ENCODE assay signal across 8 mouse cellular contexts in genomic region chr7:4739041-4739543, GRCm38 (mm10). TPM values are rescaled to one million over a fixed set of nuclear protein-coding genes. Genes with fewer than 3 reads are reported as not detected.
DNase-seq lines count a peak whose midpoint lies in the region; ATAC-seq and TF ChIP-seq lines count a peak whose summit lies in the region.

No protein-coding gene starts in this region.

- peak overlapping the region; percentile 69 for H3K4me2 ChIP-seq in heart, embryonic 15.5 days
- H3K4me2 ChIP-seq in midbrain, embryonic 11.5 days = peak overlapping the region; percentile 59

- no peaks in the 10 kb centered on the region for H3K27me3 ChIP-seq in heart, embryonic 15.5 days
- H3K27me3 ChIP-seq in MEL (ENCODE audit: control insufficient read depth in 1 of 2, insufficient read depth in 2 of 2, low read length in 2 of 2) = no peaks in the 10 kb centered on the region
- no peaks in the 10 kb centered on the region for H3K27me3 ChIP-seq in hindbrain, embryonic 10.5 days (ENCODE audit: insufficient read depth, poor library complexity, severe bottlenecking)
- no peaks in the 10 kb centered on the region for H3K27me3 ChIP-seq in midbrain, embryonic 11.5 days (ENCODE audit: control insufficient read depth, insufficient read depth, low read length)

- no peaks in the 10 kb centered on the region for H3K9me3 ChIP-seq in heart, embryonic 15.5 days (replicated peaks)
- no peaks in the 10 kb centered on the region for H3K9me3 ChIP-seq in MEL (replicated peaks; ENCODE audit: insufficient read depth, low read length)
- H3K9me3 ChIP-seq in hindbrain, embryonic 10.5 days = no peaks in the 10 kb centered on the region
- no peaks in the 10 kb centered on the region for H3K9me3 ChIP-seq in midbrain, embryonic 11.5 days (ENCODE audit: control insufficient read depth, low read length)

- H3K79me2 ChIP-seq in MEL (ENCODE audit: control insufficient read depth, insufficient read depth, low read length, poor library complexity) = no peaks in the 10 kb centered on the region; the same call in 1 of the 2 replicates

- H3K9ac ChIP-seq in heart, embryonic 15.5 days = 0 out of 2 replicates have a peak overlapping the region, but pooled peaks have one; percentile 13
- H3K9ac ChIP-seq in MEL (ENCODE audit: control insufficient read depth, low read depth, low read length, poor library complexity, severe bottlenecking) = peak overlapping the region; percentile 50
- peak overlapping the region; percentile 54 for H3K9ac ChIP-seq in midbrain, embryonic 11.5 days (ENCODE audit: low read length)

- TF ChIP-seq RAD21 in MEL (IDR thresholded peaks at IDR 0.05; ENCODE audit: low read depth, low read length) = no peak

- TF ChIP-seq POLR2A in MEL (IDR thresholded peaks at IDR 0.05; ENCODE audit: control insufficient read depth in 1 of 2, insufficient read depth in 1 of 2, low read depth in 1 of 2, low read length in 2 of 2, poor library complexity in 1 of 2) = no peak

- no peak for TF ChIP-seq EP300 in MEL (IDR thresholded peaks at IDR 0.05; ENCODE audit: low read depth in 1 of 2, low read length in 2 of 2)

- TF ChIP-seq CTCF in MEL (IDR thresholded peaks at IDR 0.05 in 2 of 3, conservative IDR thresholded peaks at IDR 0.05 in 1 of 3; ENCODE audit: control insufficient read depth in 1 of 3, insufficient read depth in 1 of 3, low read depth in 2 of 3, low read length in 3 of 3, poor library complexity in 1 of 3, severe bottlenecking in 1 of 3) = no peak

- H3K27ac ChIP-seq in heart, embryonic 15.5 days = peak overlapping the region; percentile 73
- peak overlapping the region; percentile 12; the same call in 1 of the 2 replicates for H3K27ac ChIP-seq in MEL (ENCODE audit: control insufficient read depth, low read depth, low read length)
- peak overlapping the region; percentile 85 for H3K27ac ChIP-seq in hindbrain, embryonic 10.5 days
- H3K27ac ChIP-seq in midbrain, embryonic 11.5 days (ENCODE audit: low read depth, low read length) = peak overlapping the region; percentile 73

- no peak for DNase-seq in heart, adult 9 months (ENCODE audit: low spot score in 2 of 2)
- no peak for DNase-seq in MEL (ENCODE audit: low read depth, low spot score)
- no peak for DNase-seq in hindbrain, embryonic 10.5 days (ENCODE audit: low spot score)
- peak; percentile 92 for DNase-seq in midbrain, embryonic 11.5 days (ENCODE audit: low spot score, missing footprints)
- no peak for DNase-seq in right cerebral cortex, postnatal 4 days
- DNase-seq in left cerebral cortex, adult 18-20 months (ENCODE audit: low spot score in 2 of 2) = no peak

- peak overlapping the region; percentile 46 for H3K4me3 ChIP-seq in heart, embryonic 15.5 days
- peak overlapping the region; percentile 31 to 59 for H3K4me3 ChIP-seq in MEL (ENCODE audit: control insufficient read depth in 1 of 2, insufficient read depth in 1 of 2, low read depth in 2 of 2, low read length in 2 of 2)
- peak overlapping the region; percentile 79 for H3K4me3 ChIP-seq in hindbrain, embryonic 10.5 days
- peak overlapping the region; percentile 26 for H3K4me3 ChIP-seq in midbrain, embryonic 11.5 days (ENCODE audit: low read depth, low read length)

- peaks cover 28% of the 10 kb centered on the region for H3K4me1 ChIP-seq in heart, embryonic 15.5 days (replicated peaks)
- H3K4me1 ChIP-seq in MEL (ENCODE audit: control insufficient read depth in 1 of 2, insufficient read depth in 2 of 2, low read length in 2 of 2) = peaks cover 2 to 10% of the 10 kb centered on the region in 2 experiments
- H3K4me1 ChIP-seq in hindbrain, embryonic 10.5 days (replicated peaks) = peaks cover 39% of the 10 kb centered on the region
- H3K4me1 ChIP-seq in midbrain, embryonic 11.5 days (ENCODE audit: control insufficient read depth, insufficient read depth, low read length) = peaks cover 19% of the 10 kb centered on the region

- no peak for ATAC-seq in heart, embryonic 15.5 days (replicated peaks; ENCODE audit: insufficient number of reproducible peaks, insufficient read depth, low FRiP score, low read depth)
- no peak for ATAC-seq in midbrain, embryonic 11.5 days (ENCODE audit: low FRiP score)
- ATAC-seq in granulocyte monocyte progenitor cell, adult 5-6 weeks (replicated peaks; ENCODE audit: poor library complexity, severe bottlenecking) = no peak

- H3K36me3 ChIP-seq in heart, embryonic 15.5 days = no peaks in the 10 kb centered on the region; the same call in 1 of the 2 replicates
- H3K36me3 ChIP-seq in MEL (ENCODE audit: control insufficient read depth in 1 of 2, insufficient read depth in 2 of 2, low read length in 2 of 2) = peaks cover 0 to 4% of the 10 kb centered on the region in 2 experiments; a peak in 2 of 4 replicates
- H3K36me3 ChIP-seq in hindbrain, embryonic 10.5 days = peaks cover 23% of the 10 kb centered on the region
- H3K36me3 ChIP-seq in midbrain, embryonic 11.5 days (ENCODE audit: control insufficient read depth, insufficient read depth, low read length) = no peaks in the 10 kb centered on the region

- WGBS in heart, embryonic 15.5 days = 51% methylated on average over 10 of the region's 10 CpGs
- WGBS in hindbrain, embryonic 10.5 days = 45% methylated on average over 10 of the region's 10 CpGs
- 45% methylated on average over 10 of the region's 10 CpGs for WGBS in midbrain, embryonic 11.5 days

TF ChIP-seq in MEL, 35 proteins besides CTCF, POLR2A, EP300 and RAD21:
- 0 out of 2 replicates have a peak, but pooled peaks have one; percentile 25 for TF ChIP-seq NELFE (IDR thresholded peaks at IDR 0.05; ENCODE audit: low read depth, low read length)
- TF ChIP-seq ZMIZ1 (IDR thresholded peaks at IDR 0.05; ENCODE audit: low read depth, low read length) = no peak
- TF ChIP-seq CHD1 (IDR thresholded peaks at IDR 0.05; ENCODE audit: low read depth, low read length) = no peak

RNA-seq across cellular contexts. Expression of gene Kmt5c, which starts 0.8 kb away (rescaled TPM):
- 47.8 and 59.4 TPM in 2 replicates for polyA plus RNA-seq in heart, embryonic 15.5 days (2015; fragmentation: Nextera tagmentation; extraction: Ambion mirVana)
- 21.0 and 21.8 TPM in 2 replicates for total RNA-seq in MEL (2012; rRNA removed)
- 10 to 100 TPM in 1 of 2 experiments, not detected in 1; 60.2 TPM for polyA plus RNA-seq in MEL (2012; ENCODE audit: insufficient read depth in 1 of 2, insufficient read length in 2 of 2, low read depth in 1 of 2, low replicate concordance in 2 of 2, missing spikeins in 1 of 2)
- 94.8 and 106 TPM in 2 replicates for polyA plus RNA-seq in hindbrain, embryonic 10.5 days (2016; fragmentation: Nextera tagmentation; extraction: Ambion mirVana)
- polyA plus RNA-seq in midbrain, embryonic 11.5 days (2014; fragmentation: Nextera tagmentation; extraction: Ambion mirVana) = 65.4 and 71.5 TPM in 2 replicates
- 10 to 100 TPM; 19.0 to 25.2 TPM for total RNA-seq in left cerebral cortex, adult 18-20 months (2021)
- 62.7 and 107 TPM in 2 replicates for total RNA-seq in granulocyte monocyte progenitor cell, adult 5-6 weeks (2014; fragmentation: Nextera tagmentation)
- 58.5 and 74.7 TPM in 2 replicates for total RNA-seq in granulocyte monocyte progenitor cell, adult 5-6 weeks (2017)

RNA-seq across cellular contexts. Expression of gene Cox6b2, which starts 13.8 kb away (rescaled TPM):
- 34.9 and 35.6 TPM in 2 replicates for polyA plus RNA-seq in heart, embryonic 15.5 days (2015; fragmentation: Nextera tagmentation; extraction: Ambion mirVana)
- 4.6 and 8.7 TPM in 2 replicates for total RNA-seq in MEL (2012; rRNA removed)
- 10 to 100 TPM in 1 of 2 experiments, not detected in 1; 36.3 TPM for polyA plus RNA-seq in MEL (2012; ENCODE audit: insufficient read depth in 1 of 2, insufficient read length in 2 of 2, low read depth in 1 of 2, low replicate concordance in 2 of 2, missing spikeins in 1 of 2)
- polyA plus RNA-seq in hindbrain, embryonic 10.5 days (2016; fragmentation: Nextera tagmentation; extraction: Ambion mirVana) = 40.8 and 46.1 TPM in 2 replicates
- polyA plus RNA-seq in midbrain, embryonic 11.5 days (2014; fragmentation: Nextera tagmentation; extraction: Ambion mirVana) = 34.5 and 36.6 TPM in 2 replicates
- total RNA-seq in left cerebral cortex, adult 18-20 months (2021) = 1 to 10 TPM; 5.0 to 8.8 TPM
- 50.3 and 69.2 TPM in 2 replicates for total RNA-seq in granulocyte monocyte progenitor cell, adult 5-6 weeks (2014; fragmentation: Nextera tagmentation)
- 28.9 and 30.7 TPM in 2 replicates for total RNA-seq in granulocyte monocyte progenitor cell, adult 5-6 weeks (2017)

RNA-seq across cellular contexts. Expression of gene Tmem150b, which starts 14.0 kb away (rescaled TPM):
- polyA plus RNA-seq in heart, embryonic 15.5 days (2015; fragmentation: Nextera tagmentation; extraction: Ambion mirVana) = 0.11 TPM in 1 of 2 replicates, not detected in the other
- total RNA-seq in MEL (2012; rRNA removed) = 0.31 and 0.39 TPM in 2 replicates
- polyA plus RNA-seq in MEL (2012; ENCODE audit: insufficient read depth in 1 of 2, insufficient read length in 2 of 2, low read depth in 1 of 2, low replicate concordance in 2 of 2, missing spikeins in 1 of 2) = 1 to 10 TPM in 1 of 2 experiments, not detected in 1; 1.4 TPM
- 0.14 and 0.17 TPM in 2 replicates for polyA plus RNA-seq in hindbrain, embryonic 10.5 days (2016; fragmentation: Nextera tagmentation; extraction: Ambion mirVana)
- polyA plus RNA-seq in midbrain, embryonic 11.5 days (2014; fragmentation: Nextera tagmentation; extraction: Ambion mirVana) = not detected in 2 replicates
- not detected for total RNA-seq in left cerebral cortex, adult 18-20 months (2021)
- total RNA-seq in granulocyte monocyte progenitor cell, adult 5-6 weeks (2014; fragmentation: Nextera tagmentation) = 32.7 and 33.4 TPM in 2 replicates
- total RNA-seq in granulocyte monocyte progenitor cell, adult 5-6 weeks (2017) = 13.5 and 18.5 TPM in 2 replicates

RNA-seq across cellular contexts. Expression of gene Fam71e2, which starts 32.0 kb away (rescaled TPM):
- not detected in 2 replicates for polyA plus RNA-seq in heart, embryonic 15.5 days (2015; fragmentation: Nextera tagmentation; extraction: Ambion mirVana)
- not detected in 2 replicates for total RNA-seq in MEL (2012; rRNA removed)
- not detected for polyA plus RNA-seq in MEL (2012; ENCODE audit: insufficient read depth in 1 of 2, insufficient read length in 2 of 2, low read depth in 1 of 2, low replicate concordance in 2 of 2, missing spikeins in 1 of 2)
- polyA plus RNA-seq in hindbrain, embryonic 10.5 days (2016; fragmentation: Nextera tagmentation; extraction: Ambion mirVana) = not detected in 2 replicates
- polyA plus RNA-seq in midbrain, embryonic 11.5 days (2014; fragmentation: Nextera tagmentation; extraction: Ambion mirVana) = not detected in 2 replicates
- total RNA-seq in left cerebral cortex, adult 18-20 months (2021) = not detected
- total RNA-seq in granulocyte monocyte progenitor cell, adult 5-6 weeks (2014; fragmentation: Nextera tagmentation) = not detected in 2 replicates
- not detected in 2 replicates for total RNA-seq in granulocyte monocyte progenitor cell, adult 5-6 weeks (2017)

RNA-seq across cellular contexts. Expression of gene Il11, which starts 43.6 kb away (rescaled TPM):
- polyA plus RNA-seq in heart, embryonic 15.5 days (2015; fragmentation: Nextera tagmentation; extraction: Ambion mirVana) = 0.06 TPM in 1 of 2 replicates, not detected in the other
- total RNA-seq in MEL (2012; rRNA removed) = 0.12 TPM in 1 of 2 replicates, not detected in the other
- polyA plus RNA-seq in MEL (2012; ENCODE audit: insufficient read depth in 1 of 2, insufficient read length in 2 of 2, low read depth in 1 of 2, low replicate concordance in 2 of 2, missing spikeins in 1 of 2) = under 1 TPM in 1 of 2 experiments, not detected in 1; 0.07 TPM
- polyA plus RNA-seq in hindbrain, embryonic 10.5 days (2016; fragmentation: Nextera tagmentation; extraction: Ambion mirVana) = 0.44 and 0.96 TPM in 2 replicates
- polyA plus RNA-seq in midbrain, embryonic 11.5 days (2014; fragmentation: Nextera tagmentation; extraction: Ambion mirVana) = 0.07 TPM in 1 of 2 replicates, not detected in the other
- total RNA-seq in left cerebral cortex, adult 18-20 months (2021) = under 1 TPM; 0.28 to 0.30 TPM
- not detected in 2 replicates for total RNA-seq in granulocyte monocyte progenitor cell, adult 5-6 weeks (2014; fragmentation: Nextera tagmentation)
- total RNA-seq in granulocyte monocyte progenitor cell, adult 5-6 weeks (2017) = not detected in 2 replicates

Comparison
In these comparisons a context has a peak if more than half of its experiments do, and no peak if none do; other contexts are left out.
1. H3K27ac ChIP-seq: peak in every context shown above with its lines; median percentile 85 in hindbrain, embryonic 10.5 days; 73 in heart, embryonic 15.5 days; 73 in midbrain, embryonic 11.5 days; 12 in MEL.
2. H3K4me3 ChIP-seq: peak in every context shown above with its lines; median percentile 79 in hindbrain, embryonic 10.5 days; 46 in heart, embryonic 15.5 days; 45 in MEL; 26 in midbrain, embryonic 11.5 days.